Mouse (Mus musculus): ENCODE results near the gene Gm14308. TPM values are rescaled to one million over a fixed set of nuclear protein-coding genes. Genes with fewer than 3 reads are reported as not detected.

Gene Gm14308
- polyA plus RNA-seq (2014; fragmentation: Illumina TruSeq; extraction: RNeasy Lipid Tissue Mini Kit (QIAGEN cat#74804); ENCODE audit: low read depth, low replicate concordance) = 4.5 TPM

GRCm38 (mm10) chr2:176636244-176636643, at the start of gene Gm14308:
Gm14308 (minus strand) TSS chr2:176636344.

GRCm38 (mm10) chr2:176670222-176670621, 34.1 kb upstream of the Gm14308 start, which contains the start of gene Zfp973:
Zfp973 (plus strand) TSS chr2:176670522.

Other genes starting within 250 kb of the Gm14308 start
- gene Gm14435, start 212.8 kb downstream of the Gm14308 start, polyA plus RNA-seq (2014; fragmentation: Illumina TruSeq; extraction: RNeasy Lipid Tissue Mini Kit (QIAGEN cat#74804); ENCODE audit: low read depth, low replicate concordance) = 5.6 TPM
- gene Gm14434, start 149.6 kb downstream of the Gm14308 start, polyA plus RNA-seq (2014; fragmentation: Illumina TruSeq; extraction: RNeasy Lipid Tissue Mini Kit (QIAGEN cat#74804); ENCODE audit: low read depth, low replicate concordance) = 6.6 TPM
- not detected for gene Zfp967, start 115.3 kb downstream of the Gm14308 start, polyA plus RNA-seq (2014; fragmentation: Illumina TruSeq; extraction: RNeasy Lipid Tissue Mini Kit (QIAGEN cat#74804); ENCODE audit: low read depth, low replicate concordance)
- 9.8 TPM for gene Zfp973, start 34.2 kb upstream of the Gm14308 start, polyA plus RNA-seq (2014; fragmentation: Illumina TruSeq; extraction: RNeasy Lipid Tissue Mini Kit (QIAGEN cat#74804); ENCODE audit: low read depth, low replicate concordance)
- gene Gm14305, start 72.0 kb upstream of the Gm14308 start, polyA plus RNA-seq (2014; fragmentation: Illumina TruSeq; extraction: RNeasy Lipid Tissue Mini Kit (QIAGEN cat#74804); ENCODE audit: low read depth, low replicate concordance) = 22.3 TPM
- gene Gm14295, start 162.3 kb upstream of the Gm14308 start, polyA plus RNA-seq (2014; fragmentation: Illumina TruSeq; extraction: RNeasy Lipid Tissue Mini Kit (QIAGEN cat#74804); ENCODE audit: low read depth, low replicate concordance) = 22.7 TPM
- gene Gm14408, start 194.8 kb upstream of the Gm14308 start, polyA plus RNA-seq (2014; fragmentation: Illumina TruSeq; extraction: RNeasy Lipid Tissue Mini Kit (QIAGEN cat#74804); ENCODE audit: low read depth, low replicate concordance) = not detected